Mouse (Mus musculus) embryonic fibroblast, embryonic 13.5 days (primary cell): Measurements from ENCODE around the gene Lipe. TPM values are rescaled to one million over a fixed set of nuclear protein-coding genes. Genes with fewer than 3 reads are reported as not detected.

Experiments
- H3K27ac ChIP-seq: 2 replicates; pipeline ENCODE4 v1.5.1; 2012; ENCODE audit warnings: low read length, control low read depth, inconsistent platforms; ENCODE audit not compliant: insufficient read depth
- H3K4me1 ChIP-seq: 2 replicates; pipeline ENCODE4 v1.6.1; 2011; ENCODE audit warnings: low read length; ENCODE audit not compliant: control insufficient read depth, insufficient read depth
- H3K4me3 ChIP-seq: 2 replicates; pipeline ENCODE4 v1.5.1; 2011; ENCODE audit warnings: mild to moderate bottlenecking, control low read depth, low read length; ENCODE audit not compliant: insufficient read depth
- CTCF ChIP-seq: IDR thresholded peaks from 2 replicates; pipeline ENCODE4 v1.5.1; 2011; ENCODE audit warnings: mild to moderate bottlenecking, control low read depth, low read length, moderate library complexity, borderline replicate concordance; ENCODE audit not compliant: insufficient read depth
- POLR2A ChIP-seq: IDR thresholded peaks from 2 replicates; pipeline ENCODE4 v1.6.1; 2011; ENCODE audit warnings: low read depth, mild to moderate bottlenecking, control low read depth, low read length, moderate library complexity
- polyA plus RNA-seq: library from polyadenylated mRNA; stranded (reverse); fragments of >200 nt; gene quantifications from 2 replicates; pipeline ENCODE4 v1.2.4, GENCODE M21; 2011; ENCODE audit warnings: low read depth; ENCODE audit not compliant: missing spikeins, insufficient read length

Gene Lipe
- polyA plus RNA-seq, 1 experiment = 19.4 TPM

DNA sequence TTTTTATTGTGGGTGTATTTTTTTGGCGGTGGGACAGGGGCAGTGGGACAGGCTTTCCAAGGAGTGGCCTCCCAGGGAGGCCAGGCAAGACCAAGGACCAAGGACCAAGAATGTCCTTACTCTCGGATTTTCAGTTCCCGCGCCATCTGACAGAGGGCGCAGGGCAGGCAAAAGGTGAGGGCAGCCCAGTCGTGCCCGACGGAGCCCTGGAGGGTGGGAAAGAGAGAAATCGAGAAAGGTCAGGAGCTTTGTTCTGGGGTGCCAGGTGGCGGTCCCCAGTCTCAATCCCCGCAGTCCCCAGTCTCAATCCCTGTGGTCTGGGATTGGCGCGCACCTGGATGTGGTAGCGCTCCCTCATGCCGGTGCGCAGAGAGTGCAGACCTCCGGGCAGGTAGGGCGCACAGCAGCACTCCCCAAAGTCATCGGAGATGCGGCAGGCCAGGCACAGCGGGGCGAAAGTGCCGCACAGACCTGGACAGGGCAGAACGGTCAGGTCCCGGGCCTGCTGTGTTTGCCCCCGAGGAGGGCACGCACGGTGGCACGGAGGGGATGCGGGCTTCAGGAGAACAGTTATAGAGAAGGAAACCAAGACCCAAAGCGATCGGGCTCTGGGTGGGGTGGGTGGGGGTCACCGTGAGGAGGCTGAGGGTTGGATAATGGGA, 30.7 kb downstream of the Lipe start:
- Histone ChIP-seq H3K27ac (no peak overlapping the region), H3K4me3 (no peak overlapping the region), H3K4me1 (no peaks in the 10 kb centered on the region)
- TF ChIP-seq CTCF (peak; percentile 40; the same call in 1 of the 2 replicates), POLR2A (no peak)

DNA sequence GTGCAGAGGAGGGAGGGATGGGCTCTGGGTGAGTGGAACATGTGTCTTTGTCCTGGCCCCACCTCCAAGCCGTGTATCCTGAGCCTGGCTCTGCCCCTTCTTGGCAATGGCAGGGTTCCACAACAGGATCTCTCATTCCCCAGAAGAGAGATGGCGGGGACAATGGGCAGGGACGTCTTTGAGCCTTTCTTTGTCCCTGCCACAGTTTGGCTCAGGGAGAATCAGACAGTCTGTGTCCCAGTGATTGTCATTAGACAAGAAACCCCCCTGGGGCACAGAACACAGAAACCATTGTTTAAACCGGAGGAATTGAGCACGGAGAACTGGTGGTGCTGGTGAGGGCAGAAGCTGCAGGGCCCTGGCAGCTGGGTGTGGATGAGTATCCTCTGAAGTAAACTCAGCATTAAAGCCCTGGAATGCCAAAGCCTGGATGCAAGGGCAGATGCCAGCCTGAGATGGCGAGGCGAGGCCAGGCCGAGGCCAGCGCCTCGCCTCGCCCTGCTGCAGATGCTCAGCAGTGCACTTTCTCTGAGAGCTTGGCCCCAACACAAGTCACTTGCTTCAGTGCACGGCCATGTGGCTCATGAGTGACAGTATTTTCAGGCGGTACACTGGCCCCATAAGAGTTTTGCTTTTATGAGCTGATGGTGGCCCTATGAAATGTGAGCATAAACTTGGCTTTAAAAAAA, 32.4 kb downstream of the Lipe start:
- no peak for TF ChIP-seq CTCF
- no peak for TF ChIP-seq POLR2A
- H3K4me3 ChIP-seq = no peak overlapping the region
- H3K27ac ChIP-seq = no peak overlapping the region
- no peaks in the 10 kb centered on the region for H3K4me1 ChIP-seq

DNA sequence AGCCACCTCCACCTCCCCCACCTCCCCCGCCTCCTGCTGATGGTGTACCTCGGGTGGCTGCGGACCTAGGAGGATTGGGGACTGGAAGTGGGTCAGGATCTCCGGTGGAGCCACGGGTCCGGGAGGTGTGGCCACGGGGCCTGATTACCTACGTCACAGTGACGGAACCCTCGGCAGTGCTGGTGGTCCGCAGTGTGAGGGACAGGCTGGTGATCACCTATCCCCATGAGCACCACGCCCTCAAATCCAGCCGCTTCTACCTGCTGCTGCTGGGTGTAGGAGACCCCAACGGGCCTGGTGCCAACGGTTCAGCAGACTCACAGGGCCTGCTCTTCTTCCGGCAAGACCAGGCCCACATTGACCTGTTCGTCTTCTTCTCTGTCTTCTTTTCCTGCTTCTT, 34.9 kb downstream of the Lipe start:
- Histone ChIP-seq H3K27ac (no peak overlapping the region), H3K4me3 (no peak overlapping the region), H3K4me1 (no peaks in the 10 kb centered on the region)
- TF ChIP-seq POLR2A (no peak), CTCF (no peak)

DNA sequence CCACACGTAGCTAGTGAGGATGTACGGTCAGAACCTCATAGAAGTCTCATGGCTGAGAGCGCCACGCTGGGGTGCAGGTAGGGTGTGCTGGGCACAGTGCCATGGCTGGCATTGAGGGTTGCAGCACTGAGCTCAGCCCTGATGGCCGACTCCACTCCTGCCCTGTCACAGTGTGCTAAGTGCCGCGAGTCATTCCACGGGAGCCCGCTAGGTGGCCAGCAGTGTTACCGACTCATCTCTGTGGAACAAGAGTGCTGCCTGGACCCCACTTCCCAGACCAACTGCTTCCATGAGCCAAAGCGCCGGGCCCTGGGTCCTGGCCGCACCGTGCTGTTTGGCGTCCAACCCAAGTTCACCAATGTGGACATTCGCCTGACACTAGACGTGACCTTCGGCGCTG, 35.4 kb downstream of the Lipe start:
- Histone ChIP-seq H3K27ac (no peak overlapping the region), H3K4me3 (no peak overlapping the region), H3K4me1 (no peaks in the 10 kb centered on the region)
- TF ChIP-seq POLR2A = no peak

DNA sequence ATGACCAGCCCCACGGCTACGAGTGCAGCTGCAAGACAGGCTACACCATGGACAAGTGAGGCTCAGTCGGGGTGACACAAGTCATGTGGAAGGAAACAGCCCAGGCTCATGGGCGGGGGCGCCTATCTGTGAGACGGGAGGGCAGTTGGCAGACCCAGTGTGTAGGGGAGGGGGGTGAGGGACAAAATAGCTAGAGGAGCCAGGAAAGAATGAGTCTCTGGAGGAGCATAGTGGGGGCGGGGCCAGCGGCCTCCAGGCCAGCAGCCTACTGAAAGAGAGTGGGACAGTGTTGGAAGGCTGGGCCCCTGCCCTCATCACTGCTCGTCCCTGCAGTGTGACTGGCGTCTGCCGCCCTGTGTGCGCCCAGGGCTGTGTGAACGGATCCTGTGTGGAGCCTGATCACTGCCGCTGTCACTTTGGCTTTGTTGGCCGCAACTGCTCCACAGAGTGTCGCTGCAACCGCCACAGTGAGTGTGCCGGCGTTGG, 39.7 kb downstream of the Lipe start:
- TF ChIP-seq POLR2A = no peak
- no peak for TF ChIP-seq CTCF
- Histone ChIP-seq H3K4me1 (no peaks in the 10 kb centered on the region), H3K4me3 (no peak overlapping the region), H3K27ac (no peak overlapping the region)

DNA sequence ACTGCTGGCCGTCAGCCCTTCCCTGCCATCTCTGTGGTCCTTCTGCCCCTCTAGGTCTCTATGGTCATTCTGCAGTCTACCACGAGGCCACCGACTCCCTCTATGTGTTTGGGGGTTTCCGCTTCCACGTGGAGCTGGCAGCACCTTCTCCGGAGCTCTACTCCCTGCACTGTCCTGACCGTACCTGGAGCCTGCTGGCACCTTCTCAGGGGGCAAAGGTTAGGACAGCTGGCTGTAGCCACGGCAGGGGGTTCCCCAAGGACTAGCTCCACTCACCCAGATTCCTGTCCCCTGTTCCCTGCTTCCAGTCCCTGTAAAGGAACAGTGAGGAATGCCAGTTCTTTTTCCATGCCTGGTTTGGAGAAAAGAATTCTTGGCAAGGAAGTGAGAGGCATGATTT, 49.6 kb downstream of the Lipe start:
- no peak for TF ChIP-seq POLR2A
- no peak for TF ChIP-seq CTCF
- no peak overlapping the region for H3K4me3 ChIP-seq
- H3K27ac ChIP-seq = no peak overlapping the region
- no peaks in the 10 kb centered on the region for H3K4me1 ChIP-seq

DNA sequence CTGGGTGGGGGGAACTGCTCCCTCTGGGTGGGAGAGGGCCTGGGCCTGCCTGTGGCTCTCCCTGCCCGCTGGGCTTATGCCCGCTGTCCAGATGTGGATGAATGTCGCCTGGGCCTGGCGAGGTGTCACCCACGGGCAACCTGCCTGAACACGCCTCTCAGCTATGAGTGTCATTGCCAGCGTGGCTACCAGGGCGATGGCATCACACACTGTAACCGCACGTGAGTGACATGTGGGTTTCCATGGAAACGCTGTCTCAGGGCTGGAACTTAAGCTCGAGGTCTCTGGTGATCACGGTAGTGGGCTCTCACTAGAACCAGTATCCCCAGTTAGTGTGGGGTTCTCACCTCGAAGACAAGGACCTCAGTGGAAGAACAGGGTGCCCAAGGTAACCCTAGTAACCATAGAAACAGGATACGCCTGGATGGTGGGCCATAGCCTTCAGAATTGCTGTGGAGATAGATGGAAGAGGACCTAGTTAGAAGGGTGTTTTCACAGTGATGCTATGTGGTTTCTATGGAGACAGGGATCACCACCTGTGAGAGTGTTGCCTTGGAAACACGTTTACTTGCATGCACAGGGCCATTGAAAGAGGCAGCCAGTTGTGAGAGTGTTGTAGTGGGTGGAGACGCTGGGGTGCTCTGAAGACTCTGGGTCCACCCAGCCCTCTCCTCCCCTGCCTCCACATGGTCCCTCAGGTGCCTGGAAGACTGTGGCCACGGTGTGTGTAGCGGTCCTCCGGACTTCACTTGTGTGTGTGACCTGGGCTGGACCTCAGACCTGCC, 57.3 kb downstream of the Lipe start:
- H3K4me1 ChIP-seq = no peaks in the 10 kb centered on the region
- no peak overlapping the region for H3K4me3 ChIP-seq
- TF ChIP-seq CTCF (no peak), POLR2A (no peak)
- no peak overlapping the region for H3K27ac ChIP-seq

DNA sequence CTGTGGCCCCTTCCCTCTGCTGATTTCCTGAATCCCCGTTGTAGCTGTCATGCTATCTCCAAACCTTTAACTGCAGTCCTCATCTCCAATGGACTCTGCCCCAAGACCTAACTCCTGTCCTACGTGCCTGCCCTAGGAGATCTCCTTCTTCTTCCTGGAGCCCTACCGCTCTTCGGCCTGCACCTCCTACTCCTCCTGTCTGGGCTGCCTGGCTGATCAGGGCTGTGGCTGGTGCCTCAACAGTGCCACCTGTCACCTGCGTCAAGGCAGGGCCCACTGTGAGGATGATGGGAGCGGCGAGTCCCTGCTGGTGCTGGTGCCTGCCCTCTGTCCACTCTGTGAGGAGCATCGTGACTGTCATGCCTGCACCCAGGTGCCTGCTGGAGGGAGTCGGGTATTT, 59.2 kb downstream of the Lipe start:
- no peak overlapping the region for H3K4me3 ChIP-seq
- no peak for TF ChIP-seq POLR2A
- TF ChIP-seq CTCF = no peak
- H3K4me1 ChIP-seq = no peaks in the 10 kb centered on the region
- H3K27ac ChIP-seq = no peak overlapping the region

DNA sequence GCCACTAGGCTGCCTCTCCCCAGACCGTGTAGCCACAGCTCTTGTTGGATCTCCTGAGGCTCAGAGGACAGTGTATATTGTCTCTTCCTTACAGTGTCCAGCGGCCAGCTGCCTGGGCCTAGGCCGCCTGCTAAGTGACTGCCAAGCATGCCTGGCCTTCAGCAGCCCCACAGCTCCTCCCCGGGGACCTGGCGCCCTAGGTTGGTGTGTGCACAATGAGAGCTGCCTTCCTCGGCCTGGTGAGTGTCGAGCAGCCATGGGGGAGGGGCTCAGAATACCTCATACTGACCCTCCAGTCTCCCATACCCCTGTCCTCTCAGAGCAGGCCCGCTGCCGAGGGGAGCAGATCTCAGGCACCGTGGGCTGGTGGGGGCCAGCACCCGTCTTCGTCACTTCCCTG, 64.0 kb downstream of the Lipe start:
- TF ChIP-seq CTCF = no peak
- no peak for TF ChIP-seq POLR2A
- Histone ChIP-seq H3K4me1 (no peaks in the 10 kb centered on the region), H3K4me3 (no peak overlapping the region), H3K27ac (no peak overlapping the region)
